Mouse (Mus musculus): ENCODE measurements around the gene Spib.

DNA sequence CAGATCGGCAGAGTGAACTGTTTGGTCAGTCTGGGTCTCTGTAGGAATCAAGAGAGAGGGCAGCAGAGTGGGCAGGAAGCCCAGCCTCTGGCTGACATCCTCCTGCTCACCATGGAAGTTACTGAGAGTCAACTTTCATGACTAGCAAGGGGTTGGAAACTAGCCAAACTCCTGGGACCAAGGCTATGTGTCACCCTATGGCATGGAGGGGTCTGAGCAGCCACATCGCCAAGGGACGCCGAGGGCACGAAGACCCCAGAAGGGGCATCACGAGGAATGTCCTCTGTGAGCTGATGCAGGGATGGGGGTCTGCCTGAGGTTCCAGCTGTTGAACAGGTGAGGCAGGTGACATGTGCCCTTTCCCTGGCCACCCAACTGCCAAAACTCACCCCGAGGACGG lies 43.3 kb downstream of the Spib start:
- TF ChIP-seq CHD2 (IDR thresholded peaks at IDR 0.05; ENCODE audit: low read depth, low read length), result no peak
- no peak for TF ChIP-seq HCFC1 (IDR thresholded peaks at IDR 0.05; ENCODE audit: borderline replicate concordance, insufficient read depth, low read length)

Measured in ES-E14 (cell line).